Mouse (Mus musculus): ENCODE results near the gene Lrrc32. TPM values are rescaled to one million over a fixed set of nuclear protein-coding genes. Genes with fewer than 3 reads are reported as not detected.

Lrrc32 gene
- polyA plus RNA-seq, 1 experiment from 2014 or later, result 15.3 TPM

- Histone ChIP-seq H3K4me3 (ENCODE audit: low read length) (no peak overlapping the region), H3K9me3 (ENCODE audit: low read length) (no peaks in the 10 kb centered on the region), H3K4me1 (ENCODE audit: insufficient read depth, low read length) (peaks cover 20% of the 10 kb centered on the region), H3K4me2 (replicated peaks; ENCODE audit: low read depth, low read length) (no peak overlapping the region), H3K27ac (ENCODE audit: low read length) (no peak overlapping the region), H3K27me3 (ENCODE audit: insufficient read depth, low read length) (no peaks in the 10 kb centered on the region), H3K9ac (replicated peaks; ENCODE audit: low read length) (no peak overlapping the region), H3K36me3 (ENCODE audit: insufficient read depth, low read length) (0 out of 2 replicates have a peak, but pooled peaks cover under 1% of the 10 kb centered on the region)
- no peak for ATAC-seq (ENCODE audit: low FRiP score, low TSS enrichment)
- 78% methylated on average over 1 of the region's 1 CpGs for WGBS
These were observed 6.5 kb downstream of the Lrrc32 start for GRCm38 (mm10) chr7:98495591-98495990.

DNA sequence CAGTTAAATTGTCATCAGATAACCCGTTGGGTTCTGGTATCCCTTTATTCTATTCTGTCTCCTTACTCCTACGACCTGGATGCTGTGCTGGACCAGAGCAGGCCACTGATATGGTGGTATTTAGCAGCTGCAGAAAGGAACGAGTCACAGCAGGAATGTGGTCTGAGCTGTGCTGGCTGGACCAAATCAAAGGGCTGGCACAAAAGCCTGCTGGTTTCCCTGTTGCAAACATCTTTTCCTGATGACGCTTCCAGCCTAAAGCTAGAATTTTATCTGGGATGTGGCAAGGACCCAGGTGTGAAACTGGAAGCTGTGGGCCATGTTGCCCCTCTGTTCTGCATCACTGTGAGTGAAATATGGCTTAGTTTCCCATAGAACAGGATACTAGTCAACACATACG lies 8.4 kb downstream of the Lrrc32 start:
- WGBS, result 73% methylated on average over 5 of the region's 5 CpGs
- Histone ChIP-seq H3K4me3 (ENCODE audit: low read length) (no peak overlapping the region), H3K4me1 (ENCODE audit: insufficient read depth, low read length) (peaks cover 29% of the 10 kb centered on the region), H3K4me2 (replicated peaks; ENCODE audit: low read depth, low read length) (no peak overlapping the region), H3K36me3 (ENCODE audit: insufficient read depth, low read length) (0 out of 2 replicates have a peak, but pooled peaks cover 9% of the 10 kb centered on the region), H3K27ac (ENCODE audit: low read length) (no peak overlapping the region), H3K9me3 (ENCODE audit: low read length) (no peaks in the 10 kb centered on the region), H3K9ac (replicated peaks; ENCODE audit: low read length) (no peak overlapping the region), H3K27me3 (ENCODE audit: insufficient read depth, low read length) (no peaks in the 10 kb centered on the region)
- no peak for ATAC-seq (ENCODE audit: low FRiP score, low TSS enrichment)

DNA sequence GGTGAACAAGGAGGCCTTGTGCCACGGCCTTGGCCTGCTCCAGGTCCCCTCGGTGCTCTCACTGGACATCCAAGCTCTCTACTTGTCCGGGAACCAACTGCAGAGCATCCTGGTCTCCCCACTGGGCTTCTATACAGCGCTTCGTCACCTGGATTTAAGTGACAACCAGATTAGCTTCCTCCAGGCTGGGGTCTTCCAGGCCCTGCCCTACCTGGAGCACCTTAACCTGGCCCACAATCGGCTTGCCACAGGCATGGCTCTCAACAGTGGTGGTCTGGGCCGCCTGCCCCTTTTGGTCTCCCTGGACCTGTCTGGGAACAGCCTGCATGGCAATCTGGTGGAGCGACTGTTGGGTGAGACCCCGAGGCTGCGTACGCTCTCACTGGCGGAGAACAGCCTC lies 9.0 kb downstream of the Lrrc32 start:
- Histone ChIP-seq H3K4me1 (ENCODE audit: insufficient read depth, low read length) (peaks cover 33% of the 10 kb centered on the region), H3K9me3 (ENCODE audit: low read length) (no peaks in the 10 kb centered on the region), H3K36me3 (ENCODE audit: insufficient read depth, low read length) (0 out of 2 replicates have a peak, but pooled peaks cover 9% of the 10 kb centered on the region), H3K4me3 (ENCODE audit: low read length) (no peak overlapping the region), H3K27me3 (ENCODE audit: insufficient read depth, low read length) (no peaks in the 10 kb centered on the region), H3K4me2 (replicated peaks; ENCODE audit: low read depth, low read length) (no peak overlapping the region), H3K27ac (ENCODE audit: low read length) (no peak overlapping the region), H3K9ac (replicated peaks; ENCODE audit: low read length) (no peak overlapping the region)
- no peak for ATAC-seq (ENCODE audit: low FRiP score, low TSS enrichment)
- WGBS, result 93% methylated on average over 12 of the region's 12 CpGs

GRCm38 (mm10) chr7:98498656-98499560 lies 9.8 kb downstream of the Lrrc32 start:
- peaks cover 32% of the 10 kb centered on the region for H3K4me1 ChIP-seq (ENCODE audit: insufficient read depth, low read length)
- no peak overlapping the region for H3K4me2 ChIP-seq (replicated peaks; ENCODE audit: low read depth, low read length)
- no peak overlapping the region for H3K4me3 ChIP-seq (ENCODE audit: low read length)
- 84% methylated on average over 20 of the region's 20 CpGs for WGBS
- no peaks in the 10 kb centered on the region for H3K27me3 ChIP-seq (ENCODE audit: insufficient read depth, low read length)
- H3K36me3 ChIP-seq (ENCODE audit: insufficient read depth, low read length), result 0 out of 2 replicates have a peak, but pooled peaks cover 9% of the 10 kb centered on the region
- H3K27ac ChIP-seq (ENCODE audit: low read length), result no peak overlapping the region
- no peak overlapping the region for H3K9ac ChIP-seq (replicated peaks; ENCODE audit: low read length)
- no peaks in the 10 kb centered on the region for H3K9me3 ChIP-seq (ENCODE audit: low read length)
- ATAC-seq (ENCODE audit: low FRiP score, low TSS enrichment), result no peak

- ATAC-seq (ENCODE audit: low FRiP score, low TSS enrichment), result no peak
These were observed 10.6 kb downstream of the Lrrc32 start for GRCm38 (mm10) chr7:98499561-98500292.

GRCm38 (mm10) chr7:98500470-98500869 lies 11.4 kb downstream of the Lrrc32 start:
- ATAC-seq (ENCODE audit: low FRiP score, low TSS enrichment), result no peak
- no peak overlapping the region for H3K9ac ChIP-seq (replicated peaks; ENCODE audit: low read length)
- no peak overlapping the region for H3K4me2 ChIP-seq (replicated peaks; ENCODE audit: low read depth, low read length)
- 0 out of 2 replicates have a peak, but pooled peaks cover 9% of the 10 kb centered on the region for H3K36me3 ChIP-seq (ENCODE audit: insufficient read depth, low read length)
- no peaks in the 10 kb centered on the region for H3K27me3 ChIP-seq (ENCODE audit: insufficient read depth, low read length)
- no peaks in the 10 kb centered on the region for H3K9me3 ChIP-seq (ENCODE audit: low read length)
- 80% methylated on average over 3 of the region's 3 CpGs for WGBS
- no peak overlapping the region for H3K4me3 ChIP-seq (ENCODE audit: low read length)
- H3K4me1 ChIP-seq (ENCODE audit: insufficient read depth, low read length), result peaks cover 35% of the 10 kb centered on the region
- no peak overlapping the region for H3K27ac ChIP-seq (ENCODE audit: low read length)

More at GRCm38 (mm10) chr7:98499561-98500292, 10.6 kb downstream of the Lrrc32 start:
- Histone ChIP-seq H3K4me2 (replicated peaks; ENCODE audit: low read depth, low read length) (no peak overlapping the region), H3K9me3 (ENCODE audit: low read length) (no peaks in the 10 kb centered on the region), H3K4me1 (ENCODE audit: insufficient read depth, low read length) (peaks cover 31% of the 10 kb centered on the region), H3K4me3 (ENCODE audit: low read length) (no peak overlapping the region), H3K27ac (ENCODE audit: low read length) (no peak overlapping the region), H3K9ac (replicated peaks; ENCODE audit: low read length) (no peak overlapping the region), H3K36me3 (ENCODE audit: insufficient read depth, low read length) (0 out of 2 replicates have a peak, but pooled peaks cover 9% of the 10 kb centered on the region), H3K27me3 (ENCODE audit: insufficient read depth, low read length) (no peaks in the 10 kb centered on the region)
- WGBS, result 69% methylated on average over 25 of the region's 25 CpGs

DNA sequence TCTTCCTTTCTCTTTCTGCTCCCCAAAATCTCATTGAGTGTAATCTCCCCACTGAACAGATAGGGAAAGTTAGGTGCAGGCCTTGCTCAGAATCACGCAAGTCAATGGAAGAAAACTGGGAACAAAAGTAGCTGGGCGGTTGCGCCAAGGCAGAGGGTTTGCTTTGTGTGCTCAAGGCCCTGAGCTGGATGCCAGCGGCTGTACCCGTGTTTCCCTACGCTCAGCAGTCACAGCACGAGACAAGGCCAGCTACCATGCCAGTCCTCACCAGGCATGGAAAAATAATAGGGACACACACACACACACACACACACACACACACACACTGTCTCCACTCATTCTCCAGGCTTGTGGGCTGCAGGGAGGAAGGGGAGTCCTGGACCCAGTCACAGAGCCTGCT lies 12.0 kb downstream of the Lrrc32 start:
- Histone ChIP-seq H3K27ac (ENCODE audit: low read length) (no peak overlapping the region), H3K9me3 (ENCODE audit: low read length) (no peaks in the 10 kb centered on the region), H3K9ac (replicated peaks; ENCODE audit: low read length) (no peak overlapping the region), H3K36me3 (ENCODE audit: insufficient read depth, low read length) (0 out of 2 replicates have a peak, but pooled peaks cover 9% of the 10 kb centered on the region), H3K27me3 (ENCODE audit: insufficient read depth, low read length) (no peaks in the 10 kb centered on the region), H3K4me3 (ENCODE audit: low read length) (no peak overlapping the region), H3K4me1 (ENCODE audit: insufficient read depth, low read length) (peaks cover 40% of the 10 kb centered on the region), H3K4me2 (replicated peaks; ENCODE audit: low read depth, low read length) (no peak overlapping the region)
- ATAC-seq (ENCODE audit: low FRiP score, low TSS enrichment), result no peak
- WGBS, result 92% methylated on average over 7 of the region's 7 CpGs

- Histone ChIP-seq H3K4me2 (replicated peaks; ENCODE audit: low read depth, low read length) (no peak overlapping the region), H3K9ac (replicated peaks; ENCODE audit: low read length) (no peak overlapping the region; the same call in none of the 2 replicates), H3K4me3 (ENCODE audit: low read length) (no peak overlapping the region), H3K27ac (ENCODE audit: low read length) (peak overlapping the region; percentile 88), H3K4me1 (ENCODE audit: insufficient read depth, low read length) (peaks cover 41% of the 10 kb centered on the region), H3K36me3 (ENCODE audit: insufficient read depth, low read length) (0 out of 2 replicates have a peak, but pooled peaks cover 9% of the 10 kb centered on the region), H3K9me3 (ENCODE audit: low read length) (no peaks in the 10 kb centered on the region), H3K27me3 (ENCODE audit: insufficient read depth, low read length) (no peaks in the 10 kb centered on the region)
- no peak for ATAC-seq (ENCODE audit: low FRiP score, low TSS enrichment)
- 24% methylated on average over 5 of the region's 5 CpGs for WGBS
These were observed 13.8 kb downstream of the Lrrc32 start for GRCm38 (mm10) chr7:98502921-98503320.

DNA sequence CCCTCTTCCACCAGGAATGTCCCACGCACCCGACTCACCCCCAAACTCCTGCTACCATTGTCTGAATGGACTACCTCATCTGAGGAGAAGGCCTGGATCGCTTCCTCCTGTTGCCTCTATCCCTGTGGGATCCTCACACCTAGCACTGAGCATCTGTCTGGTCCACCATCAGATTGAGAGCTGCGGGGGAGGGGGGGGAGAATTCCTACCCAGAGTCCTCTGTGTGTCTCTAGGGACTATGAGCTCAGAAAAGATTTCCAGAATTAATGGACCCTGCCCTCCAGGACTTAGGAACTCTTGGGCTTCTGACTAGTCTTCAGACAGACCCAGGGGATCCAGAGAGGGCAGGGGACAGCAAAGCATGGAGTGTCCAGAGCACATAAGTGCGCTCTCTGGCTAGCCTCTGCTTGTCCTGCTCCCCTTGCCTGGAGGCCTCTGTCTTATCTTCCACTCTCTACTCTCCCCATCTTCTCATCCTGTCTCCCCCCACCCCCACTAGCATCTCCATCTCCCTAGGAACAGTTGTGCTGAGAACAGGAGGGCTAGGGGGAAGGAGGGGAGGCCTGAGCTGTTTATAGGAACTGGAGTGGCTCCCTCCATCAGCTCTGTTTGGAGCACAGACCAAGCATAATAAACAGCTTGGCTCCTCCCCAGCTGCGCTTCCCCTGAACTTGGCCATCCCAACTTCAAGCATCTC lies 15.0 kb downstream of the Lrrc32 start:
- H3K9ac ChIP-seq (replicated peaks; ENCODE audit: low read length), result no peak overlapping the region
- H3K4me2 ChIP-seq (replicated peaks; ENCODE audit: low read depth, low read length), result no peak overlapping the region; the same call in 1 of the 2 replicates
- 0 out of 2 replicates have a peak, but pooled peaks cover 9% of the 10 kb centered on the region for H3K36me3 ChIP-seq (ENCODE audit: insufficient read depth, low read length)
- H3K9me3 ChIP-seq (ENCODE audit: low read length), result no peaks in the 10 kb centered on the region
- H3K27ac ChIP-seq (ENCODE audit: low read length), result peak overlapping the region; percentile 88
- H3K27me3 ChIP-seq (ENCODE audit: insufficient read depth, low read length), result no peaks in the 10 kb centered on the region
- H3K4me3 ChIP-seq (ENCODE audit: low read length), result no peak overlapping the region
- WGBS, result 56% methylated on average over 6 of the region's 6 CpGs
- ATAC-seq (ENCODE audit: low FRiP score, low TSS enrichment), result peak; percentile 79
- H3K4me1 ChIP-seq (ENCODE audit: insufficient read depth, low read length), result peaks cover 41% of the 10 kb centered on the region

All from kidney, embryonic 16.5 days (tissue).